Mouse (Mus musculus) CH12.LX (cell line): ENCODE results near the gene Nap1l2. TPM values are rescaled to one million over a fixed set of nuclear protein-coding genes. Genes with fewer than 3 reads are reported as not detected.
"Not testable (repeated sequence)": the region's sequence is repeated elsewhere in the genome, so short reads cannot be mapped to it uniquely, and the experiment has no call there.

Experiments used
- DNase-seq: peaks from one replicate; pipeline ENCODE4 v3.0.0-alpha.2; 2013; ENCODE audit errors: extremely low read depth
- H3K27ac ChIP-seq: 2 replicates; pipeline ENCODE4 v1.5.1; 2012; ENCODE audit warnings: low read depth, mild to moderate bottlenecking, control low read depth, moderate library complexity; ENCODE audit not compliant: insufficient read depth
- H3K27me3 ChIP-seq: replicated peaks from 2 replicates; pipeline ENCODE3; 2012; ENCODE audit warnings: inconsistent platforms
- H3K36me3 ChIP-seq, 2 experiments: replicated peaks in 1 of 2; 2 replicates each; pipeline versions ENCODE3 to v1.6.1; 2012; ENCODE audit warnings: inconsistent platforms in 1 of 2, low read length in 1 of 2, mild to moderate bottlenecking in 1 of 2, mixed read lengths in 1 of 2, moderate library complexity in 1 of 2; ENCODE audit not compliant: control insufficient read depth in 1 of 2, insufficient read depth in 1 of 2
- H3K4me1 ChIP-seq, 2 experiments: 2 replicates each; pipeline ENCODE4 v1.6.1; 2012; ENCODE audit warnings: inconsistent platforms in 1 of 2, moderate library complexity in 1 of 2; ENCODE audit not compliant: insufficient read depth in 2 of 2, control insufficient read depth in 1 of 2
- H3K4me2 ChIP-seq: 2 replicates; pipeline ENCODE4 v1.6.1; 2012; ENCODE audit warnings: low read depth, mild to moderate bottlenecking, control low read depth; ENCODE audit not compliant: poor library complexity, insufficient read depth, severe bottlenecking
- H3K4me3 ChIP-seq, 3 experiments: fragments of 150-350 bp in 1 of 3; sonication (generic) in 1 of 3; replicated peaks in 1 of 3; 2 replicates each; pipeline versions ENCODE3 to v1.5.1; 2011 to 2012; ENCODE audit warnings: low read depth in 2 of 3, low read length in 2 of 3, mild to moderate bottlenecking in 2 of 3, moderate library complexity in 2 of 3, control low read depth in 1 of 3, improper control_type of control experiment in 1 of 3, inconsistent platforms in 1 of 3, mixed read lengths in 1 of 3; ENCODE audit not compliant: poor library complexity in 1 of 3
- H3K79me2 ChIP-seq: replicated peaks from 2 replicates; pipeline ENCODE4 v1.6.1; 2012; ENCODE audit warnings: mild to moderate bottlenecking, moderate library complexity; ENCODE audit not compliant: control insufficient read depth, poor library complexity, insufficient read depth, severe bottlenecking; ENCODE audit errors: extremely low read depth
- H3K9ac ChIP-seq: 2 replicates; pipeline ENCODE4 v1.6.1; 2012; ENCODE audit warnings: low read depth, mild to moderate bottlenecking, control low read depth, moderate library complexity; ENCODE audit not compliant: insufficient read depth
- H3K9me3 ChIP-seq: replicated peaks from 2 replicates; pipeline ENCODE3; 2012; ENCODE audit warnings: low read length, inconsistent platforms, mixed read lengths
- BHLHE40 ChIP-seq: IDR thresholded peaks from 2 replicates; pipeline ENCODE4 v1.6.1; 2011; ENCODE audit warnings: mild to moderate bottlenecking, low read depth, low read length, improper control_type of control experiment
- CHD1 ChIP-seq: IDR thresholded peaks from 2 replicates; pipeline ENCODE4 v1.6.1; 2012; ENCODE audit warnings: low read depth, low read length, improper control_type of control experiment, inconsistent platforms
- CHD2 ChIP-seq: IDR thresholded peaks from 2 replicates; pipeline ENCODE4 v1.6.1; 2011; ENCODE audit warnings: low read length, improper control_type of control experiment
- ETS1 ChIP-seq: conservative IDR thresholded peaks from 2 replicates; pipeline ENCODE4 v1.6.1; 2012; ENCODE audit warnings: low read depth, mild to moderate bottlenecking, inconsistent platforms, low read length, improper control_type of control experiment, moderate library complexity
- HCFC1 ChIP-seq: IDR thresholded peaks from 2 replicates; pipeline ENCODE4 v1.6.1; 2012; ENCODE audit warnings: low read depth, mild to moderate bottlenecking, inconsistent platforms, low read length, improper control_type of control experiment
- IRF4 ChIP-seq: IDR thresholded peaks from 2 replicates; pipeline ENCODE4 v1.6.1; 2014; ENCODE audit warnings: low read depth, mild to moderate bottlenecking, inconsistent platforms, low read length, improper control_type of control experiment
- JUN ChIP-seq: IDR thresholded peaks from 2 replicates; pipeline ENCODE4 v1.6.1; 2011; ENCODE audit warnings: low read depth, mild to moderate bottlenecking, low read length, improper control_type of control experiment, moderate library complexity; ENCODE audit not compliant: insufficient read depth
- JUND ChIP-seq: conservative IDR thresholded peaks from 2 replicates; pipeline ENCODE4 v1.6.1; 2011; ENCODE audit warnings: low read depth, low read length, improper control_type of control experiment
- MAX ChIP-seq: IDR thresholded peaks from 2 replicates; pipeline ENCODE4 v1.6.1; 2011; ENCODE audit warnings: low read length, improper control_type of control experiment
- MEF2A ChIP-seq: IDR thresholded peaks from 2 replicates; pipeline ENCODE4 v1.6.1; 2014; ENCODE audit warnings: low read depth, mild to moderate bottlenecking, inconsistent platforms, low read length, improper control_type of control experiment, borderline replicate concordance
- MYC ChIP-seq: IDR thresholded peaks from 2 replicates; pipeline ENCODE4 v1.6.1; 2011; ENCODE audit warnings: low read depth, mild to moderate bottlenecking, improper control_type of control experiment, low read length
- RCOR1 ChIP-seq: conservative IDR thresholded peaks from 2 replicates; pipeline ENCODE4 v1.6.1; 2012; ENCODE audit warnings: low read depth, mild to moderate bottlenecking, inconsistent platforms, low read length, improper control_type of control experiment
- SIN3A ChIP-seq: IDR thresholded peaks from 2 replicates; pipeline ENCODE4 v1.6.1; 2012; ENCODE audit warnings: low read length, improper control_type of control experiment, inconsistent platforms
- UBTF ChIP-seq: IDR thresholded peaks from 2 replicates; pipeline ENCODE4 v1.6.1; 2012; ENCODE audit warnings: low read depth, mild to moderate bottlenecking, inconsistent platforms, low read length, improper control_type of control experiment, moderate library complexity
- USF1 ChIP-seq: IDR thresholded peaks from 2 replicates; pipeline ENCODE4 v1.6.1; 2014; ENCODE audit warnings: low read depth, mild to moderate bottlenecking, inconsistent platforms, low read length, improper control_type of control experiment
- USF2 ChIP-seq: conservative IDR thresholded peaks from 2 replicates; pipeline ENCODE4 v1.6.1; 2011; ENCODE audit warnings: low read depth, low read length, improper control_type of control experiment
- ZMIZ1 ChIP-seq: IDR thresholded peaks from 2 replicates; pipeline ENCODE4 v1.6.1; 2012; ENCODE audit warnings: low read depth, mild to moderate bottlenecking, inconsistent platforms, low read length, improper control_type of control experiment
- dilution Hi-C: fragments of 300-500 bp; cut with MboI; formaldehyde crosslinking; loops from 2 replicates; pipeline ENCODE4 v1.14.3; 2020; ENCODE audit warnings: low sequenced_read_pairs; ENCODE audit not compliant: extremely low pct_unique_long_range_greater_than_20kb, extremely low pct_ligation_motif_present
- in situ Hi-C: fragments of 300-500 bp; cut with MboI; formaldehyde crosslinking; loops from 3 replicates; pipeline ENCODE4 v1.14.3; 2019; ENCODE audit warnings: low sequenced_read_pairs, low pct_ligation_motif_present, low pct_unique_long_range_greater_than_20kb, mixed read lengths
- polyA plus RNA-seq: library from polyadenylated mRNA; unstranded; fragments of >175 nt; gene quantifications from 2 replicates; pipeline ENCODE4 v1.2.1, GENCODE M21; 2012; ENCODE audit warnings: low read depth; ENCODE audit not compliant: insufficient read length
- total RNA-seq, 2 experiments: library from RNA; depleted of rRNA; stranded (reverse); fragments of 300-350 nt in 1 of 2; fragments of >200 nt in 1 of 2; gene quantifications; 2 replicates each; pipeline ENCODE4 v1.2.3; 2012 to 2014

Gene Nap1l2
- total and polyA plus RNA-seq, 3 experiments, result 1.3 to 3.9 (median 3.9) TPM

DNA sequence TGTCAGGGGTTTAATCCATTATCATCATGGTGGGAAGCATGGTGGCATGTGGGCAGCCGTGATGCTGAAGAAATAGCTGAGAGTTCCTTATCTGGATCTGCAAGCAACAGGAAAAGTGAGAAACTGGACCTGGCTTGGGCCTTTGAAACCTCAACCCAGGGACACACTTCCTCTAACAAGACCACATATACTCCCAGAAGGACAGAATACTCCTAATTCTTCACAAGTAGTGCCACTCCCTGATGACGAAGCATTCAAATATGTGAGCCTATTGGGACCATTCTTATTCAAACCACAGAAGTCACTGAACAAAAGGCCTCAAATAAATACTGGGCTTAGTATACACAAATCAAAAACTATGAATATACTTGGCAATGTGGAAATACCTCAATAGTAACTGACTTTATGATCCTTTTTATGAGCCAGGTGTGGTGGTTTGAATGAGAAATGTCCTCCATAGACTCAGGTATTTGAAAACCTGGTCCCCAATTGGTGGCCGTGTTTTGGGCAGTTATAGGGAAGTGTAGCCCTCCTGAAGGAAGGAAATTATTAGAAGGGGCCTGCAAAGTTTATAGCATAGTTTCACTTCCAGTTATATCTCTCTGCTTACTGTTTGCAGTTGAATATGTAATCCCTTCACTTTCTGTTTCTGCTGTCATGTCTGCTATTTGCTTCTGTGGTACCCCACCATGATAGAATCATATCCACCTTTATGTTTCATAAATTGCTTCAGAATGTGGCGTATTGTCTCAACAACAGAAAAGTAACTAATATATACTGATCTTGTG, 6.5 kb downstream of the Nap1l2 start:
- in situ Hi-C loops, result no loop called here
- DNase-seq, result peak; percentile 6
- Histone ChIP-seq H3K9me3 (no peaks in the 10 kb centered on the region), H3K9ac (no peak overlapping the region), H3K4me1 (peaks cover 0 to 8% of the 10 kb centered on the region in 2 experiments; a peak in 1 of 4 replicates), H3K4me2 (no peak overlapping the region), H3K27ac (no peak overlapping the region), H3K4me3 (no peak overlapping the region), H3K79me2 (no peaks in the 10 kb centered on the region), H3K36me3 (no peaks in the 10 kb centered on the region), H3K27me3 (no peaks in the 10 kb centered on the region)
- TF ChIP-seq CHD1 (no peak), BHLHE40 (no peak), MAX (no peak), JUN (no peak), RCOR1 (no peak), ZMIZ1 (no peak), USF1 (no peak), HCFC1 (no peak), IRF4 (no peak), USF2 (no peak), UBTF (no peak), JUND (no peak), ETS1 (no peak), MEF2A (no peak), SIN3A (no peak), CHD2 (no peak), MYC (no peak)
- dilution Hi-C loops, result no loop called here

GRCm38 (mm10) chrX:103164948-103165605, 21.4 kb downstream of the Nap1l2 start:
- H3K4me1 ChIP-seq, H3K9me3 ChIP-seq, H3K4me2 ChIP-seq, DNase-seq, H3K79me2 ChIP-seq, dilution Hi-C loops, H3K36me3 ChIP-seq, in situ Hi-C loops, H3K27me3 ChIP-seq, H3K4me3 ChIP-seq, H3K27ac ChIP-seq, H3K9ac ChIP-seq: not testable (repeated sequence)
